Mouse (Mus musculus) R1 (cell line): ENCODE results near the gene Flad1.

Experiments used
- DNase-seq: peaks from one replicate; pipeline ENCODE4 v3.0.0-alpha.2; 2018; ENCODE audit warnings: low read depth, low spot score

Flad1 gene

GRCm38 (mm10) chr3:89425876-89426275 lies 14.2 kb upstream of the Flad1 start:
- no peak for DNase-seq

- DNase-seq, result peak; percentile 66
Measured at GRCm38 (mm10) chr3:89425141-89425525, 13.5 kb upstream of the Flad1 start.

GRCm38 (mm10) chr3:89424416-89425140 lies 12.9 kb upstream of the Flad1 start:
- DNase-seq, result peak; percentile 61

DNA sequence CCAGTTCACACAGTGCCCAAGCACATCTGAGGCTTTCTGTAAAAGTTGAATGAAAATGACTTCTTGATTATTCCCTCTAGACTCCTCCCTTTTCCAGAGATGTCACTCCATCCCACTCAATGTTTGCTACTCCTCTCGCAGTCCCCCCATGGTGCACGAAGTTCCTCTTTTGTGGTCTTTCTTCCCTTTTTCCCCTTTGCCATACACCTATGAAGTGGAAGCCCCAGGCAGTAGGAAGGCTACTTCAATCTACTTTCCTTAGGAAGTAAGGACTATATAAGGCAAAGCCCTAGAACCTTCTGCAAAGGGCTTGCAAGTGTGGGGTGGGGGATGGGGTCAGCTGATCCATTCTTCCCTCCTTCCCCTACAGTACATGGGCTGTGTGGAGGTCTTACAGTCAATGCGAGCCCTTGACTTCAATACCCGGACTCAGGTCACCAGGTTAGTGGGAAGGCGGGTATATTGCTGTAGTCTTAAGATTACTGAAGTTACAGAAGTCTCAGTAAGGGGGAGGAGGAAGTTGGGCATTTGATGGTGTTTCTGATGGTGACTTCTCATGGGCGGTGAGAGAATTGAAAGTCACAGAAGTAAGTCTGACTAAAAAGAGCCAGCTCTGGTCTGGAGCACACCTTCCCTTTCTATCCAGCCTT lies 11.0 kb upstream of the Flad1 start:
- peak; percentile 36 for DNase-seq

GRCm38 (mm10) chr3:89421810-89422473 lies 10.3 kb upstream of the Flad1 start:
- peak; percentile 32 for DNase-seq

- DNase-seq, result peak; percentile 97
Measured at GRCm38 (mm10) chr3:89421002-89421774, 9.5 kb upstream of the Flad1 start.

DNA sequence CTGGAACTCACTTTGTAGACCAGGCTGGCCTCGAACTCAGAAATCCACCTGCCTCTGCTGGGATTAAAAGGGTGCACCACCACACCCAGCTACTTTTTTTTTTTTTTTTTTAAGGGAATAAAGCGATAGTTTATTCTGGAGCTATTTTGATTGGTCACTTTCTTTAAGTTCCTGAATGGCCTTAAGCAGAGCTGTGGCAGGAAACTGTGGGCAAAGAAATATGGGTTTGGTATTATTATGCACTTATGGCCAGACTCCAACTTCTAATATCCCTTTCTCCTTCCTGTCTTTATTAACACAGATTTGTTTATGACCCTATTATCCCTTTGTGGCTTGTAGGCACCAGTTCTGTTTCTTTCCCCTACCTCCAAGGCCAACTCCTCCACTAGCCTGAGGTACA lies 8.8 kb upstream of the Flad1 start:
- DNase-seq, result no peak

- DNase-seq, result no peak
Measured at GRCm38 (mm10) chr3:89419981-89420380, 8.3 kb upstream of the Flad1 start.

DNA sequence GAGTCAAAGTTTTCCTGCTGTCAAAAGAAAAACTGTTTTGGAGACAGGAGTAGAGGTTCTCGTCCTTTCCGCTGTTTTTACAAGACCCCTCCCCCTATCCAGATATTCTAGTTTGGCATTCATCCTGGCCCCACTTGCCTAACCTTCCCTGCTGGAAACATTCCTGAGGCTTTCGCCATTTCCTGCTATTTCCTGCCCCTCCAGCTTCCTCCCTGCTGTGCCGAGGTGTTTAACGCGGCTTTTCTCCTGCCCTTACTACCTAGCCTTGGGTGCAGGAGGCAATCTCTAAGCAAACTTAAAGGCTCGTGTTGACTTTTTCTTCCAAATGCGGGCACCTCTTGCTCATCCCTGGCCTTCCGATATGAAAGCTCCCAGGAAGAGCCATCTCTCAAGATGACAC lies 7.9 kb upstream of the Flad1 start:
- peak; percentile 98 for DNase-seq

DNA sequence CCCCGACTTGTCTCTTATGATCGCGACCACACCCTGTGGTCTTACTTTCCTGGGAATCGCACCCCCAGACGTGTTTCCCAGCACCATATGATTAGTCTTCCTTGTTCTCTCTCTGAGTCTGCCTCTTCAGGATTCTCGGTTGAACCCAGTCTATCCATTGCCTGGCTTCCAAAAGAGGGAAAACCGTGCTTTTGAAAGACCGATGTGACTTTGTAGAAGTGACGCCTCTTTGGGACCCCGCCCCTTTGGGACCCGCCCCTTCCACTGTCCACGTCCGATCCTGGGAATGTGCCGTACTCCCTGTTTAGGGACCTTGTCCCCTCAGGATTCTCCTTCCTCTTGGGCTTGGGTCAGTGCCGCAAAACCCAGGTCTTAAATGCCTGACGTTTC lies 7.2 kb upstream of the Flad1 start:
- peak; percentile 95 for DNase-seq

DNA sequence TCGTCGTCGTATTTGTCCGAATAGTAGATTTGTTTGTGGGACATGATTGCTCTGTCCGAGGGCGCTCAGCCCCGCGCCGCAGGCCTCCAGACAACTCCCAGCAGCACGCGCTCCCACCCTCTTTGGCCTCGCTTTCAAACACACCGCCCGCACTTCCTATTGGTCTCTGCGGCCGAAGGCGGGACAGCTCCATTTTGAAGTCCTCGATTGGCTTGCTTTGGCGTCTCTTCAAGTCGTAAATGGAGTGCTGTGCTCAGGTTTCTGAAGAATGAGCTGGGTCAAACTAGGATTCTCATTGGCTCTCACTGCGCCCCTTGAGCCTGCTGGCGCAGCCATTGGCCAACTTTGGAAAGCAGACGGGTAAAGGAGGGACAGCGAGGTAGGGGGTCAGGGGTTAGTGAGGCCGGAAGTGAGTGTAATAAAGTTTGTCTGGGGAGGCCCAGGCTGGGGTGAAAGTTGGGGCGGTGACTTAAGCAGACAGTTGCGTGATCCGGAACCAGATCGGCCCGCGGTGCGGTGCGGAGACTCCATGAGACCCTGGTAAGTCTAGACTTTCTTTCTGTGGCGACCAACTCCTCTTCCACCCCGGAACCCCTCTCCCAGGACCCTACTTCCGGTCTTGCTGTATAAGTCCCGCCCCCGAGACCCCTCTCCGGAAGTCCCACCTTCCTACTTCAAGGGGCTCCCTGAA lies 6.6 kb upstream of the Flad1 start, which contains the start of the genes Cks1b and Shc1:
Gene Cks1b (minus strand): TSS at position 214 of the 691 bp plus-strand sequence.
Gene Shc1 (plus strand): TSS at position 274 of the 691 bp plus-strand sequence.
- DNase-seq, result peak; percentile 100

DNA sequence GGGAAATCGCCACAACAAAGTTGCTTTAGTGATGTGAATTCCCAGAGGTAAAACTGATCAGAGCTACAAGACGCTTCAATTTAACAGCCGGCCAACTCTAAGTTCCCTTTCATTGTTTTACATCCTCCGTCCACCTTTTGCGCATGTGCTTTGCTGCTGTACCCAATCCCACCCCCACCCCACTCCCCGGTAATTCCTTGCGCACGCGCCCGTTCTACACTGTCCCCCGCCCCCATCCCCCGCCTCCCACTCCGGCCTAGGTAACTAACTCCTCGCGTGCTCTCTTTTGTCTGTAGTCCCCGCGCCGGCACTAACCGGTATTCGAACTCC lies 6.1 kb upstream of the Flad1 start:
- no peak for DNase-seq

GRCm38 (mm10) chr3:89417131-89417530 lies 5.5 kb upstream of the Flad1 start:
- DNase-seq, result no peak

DNA sequence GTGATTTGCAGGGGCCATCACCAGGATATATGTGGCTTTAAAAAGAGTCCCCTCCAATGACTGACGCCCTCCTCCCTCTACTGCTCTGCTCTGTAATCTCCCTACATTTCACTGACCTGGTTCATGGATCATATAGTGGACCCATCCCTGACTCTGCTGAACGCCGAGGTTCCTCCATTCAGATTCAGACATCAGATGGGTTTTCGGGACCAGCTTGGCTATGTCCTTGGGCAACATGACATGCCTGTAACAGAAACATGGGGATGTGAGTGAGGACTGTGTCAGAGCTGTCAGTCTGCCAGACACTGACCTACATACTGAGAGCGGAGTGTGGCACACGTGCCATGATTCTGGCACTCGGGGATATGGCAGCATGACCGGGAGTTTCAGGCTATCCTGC lies 4.5 kb upstream of the Flad1 start:
- no peak for DNase-seq

DNA sequence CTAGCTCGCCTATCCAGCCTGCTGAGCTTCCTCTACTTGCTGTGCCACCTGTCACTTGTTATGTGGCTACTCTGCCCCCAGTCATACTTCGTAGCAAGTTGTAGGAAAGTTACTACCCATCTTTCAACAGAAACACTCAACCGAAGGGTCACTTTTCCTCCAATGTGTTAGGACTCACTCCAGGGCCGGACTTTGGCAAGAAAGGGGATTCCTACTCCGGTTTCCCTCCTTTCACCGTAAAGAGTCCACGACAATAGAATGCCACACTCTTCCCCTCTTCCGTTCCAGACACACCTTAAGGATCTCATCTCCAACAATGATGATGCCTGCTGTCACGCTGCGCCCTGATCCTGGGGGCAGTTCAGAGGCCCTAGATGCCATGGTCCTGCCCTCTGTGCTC lies 806 bp downstream of the Flad1 start:
- DNase-seq, result no peak

GRCm38 (mm10) chr3:89409701-89410100 lies 2.0 kb downstream of the Flad1 start:
- no peak for DNase-seq

GRCm38 (mm10) chr3:89408448-89408847 lies 3.2 kb downstream of the Flad1 start:
- DNase-seq, result no peak

DNA sequence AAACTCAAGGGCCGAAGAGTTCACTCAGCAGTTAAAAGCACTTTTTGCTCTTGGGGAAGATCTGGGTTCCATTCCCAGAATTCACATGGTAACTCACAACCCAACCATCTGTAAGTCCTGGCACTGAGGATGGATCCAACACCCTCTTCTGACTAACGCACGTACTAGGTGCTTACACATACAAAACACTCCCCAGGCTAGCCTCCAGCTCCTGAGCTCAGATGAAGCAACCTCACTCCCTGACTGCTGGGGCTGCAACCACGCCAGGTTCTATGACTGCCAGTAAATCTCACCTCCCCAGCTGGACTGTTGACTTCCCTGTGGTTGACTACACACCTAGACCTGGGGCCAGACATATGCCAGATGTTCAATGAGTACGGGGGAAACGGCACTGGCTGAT lies 4.8 kb downstream of the Flad1 start:
- no peak for DNase-seq

GRCm38 (mm10) chr3:89402693-89403092 lies 9.0 kb downstream of the Flad1 start, which contains the start of gene Lenep:
Gene Lenep, minus strand, starts transcription at chr3:89402793.
- no peak for DNase-seq

DNA sequence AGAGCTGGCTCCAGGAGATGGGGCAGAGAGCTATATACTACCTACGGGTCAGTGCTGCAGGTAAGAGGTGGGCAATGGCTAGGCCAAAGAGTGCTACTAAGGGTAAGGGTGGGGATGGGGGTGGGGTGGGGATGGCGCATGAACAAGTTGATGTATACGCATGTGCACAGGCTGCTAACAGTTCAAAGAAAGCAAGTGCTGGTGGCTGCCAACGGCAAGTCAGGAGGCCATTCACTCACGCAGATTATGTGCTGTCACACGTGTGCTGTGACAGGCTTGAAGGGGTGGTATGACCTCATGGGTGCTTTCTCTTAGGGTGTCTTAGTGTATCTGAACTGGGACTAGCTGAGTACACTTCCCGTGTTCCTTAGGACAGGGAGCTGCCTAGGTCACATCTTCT lies 10.3 kb downstream of the Flad1 start:
- no peak for DNase-seq

DNA sequence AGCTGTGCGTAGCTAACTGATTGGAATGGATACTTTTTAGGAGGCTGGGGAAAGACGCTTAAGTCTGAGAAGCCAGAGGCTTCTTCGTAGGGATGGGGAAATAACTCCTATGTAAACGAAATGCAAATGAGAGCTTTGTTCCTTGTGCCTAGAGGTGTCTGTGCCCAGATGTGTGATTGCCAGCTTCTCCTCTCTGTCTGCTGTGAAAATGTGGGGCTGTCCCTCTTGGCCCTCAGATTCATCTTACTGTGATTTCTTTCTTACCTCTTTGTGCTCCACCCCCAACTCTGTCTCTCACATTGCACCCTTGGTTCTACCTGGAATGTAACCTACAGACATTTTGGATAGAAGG lies 15.0 kb downstream of the Flad1 start:
- DNase-seq, result no peak
